Mouse (Mus musculus) gastrocnemius, postnatal 25 days (tissue): ENCODE results near the gene Lrrc3. TPM values are rescaled to one million over a fixed set of nuclear protein-coding genes. Genes with fewer than 3 reads are reported as not detected.

Source experiments
- DNase-seq: peaks from one replicate; pipeline ENCODE4 v3.0.0; 2022
- total RNA-seq, 2 experiments: library from RNA; stranded (reverse); gene quantifications; 1 replicate in 1 of 2; 2 replicates in 1 of 2; pipeline ENCODE4 v1.2.3; 2021

Lrrc3 gene
- total RNA-seq, 2 experiments from 2014 or later: 0.18 to 0.32 TPM

DNA sequence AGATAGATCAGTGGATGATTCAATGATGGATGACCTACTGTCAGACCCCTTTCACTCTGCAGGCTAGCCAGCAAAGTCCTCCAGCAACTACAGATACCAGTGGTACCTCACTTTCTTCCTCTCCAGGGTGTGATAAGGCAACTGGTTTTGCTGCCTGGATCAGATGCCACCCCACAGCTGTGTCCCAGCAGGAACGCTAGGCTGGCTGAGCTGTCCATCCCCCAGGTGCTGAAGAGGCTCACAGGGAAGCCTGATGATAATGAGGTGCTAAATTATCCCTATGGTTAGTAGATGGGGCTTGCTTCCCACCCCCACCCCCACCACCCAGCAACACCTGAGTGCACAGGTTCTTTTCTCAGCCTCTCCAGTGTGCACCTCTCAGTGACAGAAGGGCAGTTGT lies 34.8 kb downstream of the Lrrc3 start:
- DNase-seq: no peak

GRCm38 (mm10) chr10:77864762-77865143 lies 37.6 kb downstream of the Lrrc3 start:
- DNase-seq: no peak

GRCm38 (mm10) chr10:77864067-77864761 lies 38.1 kb downstream of the Lrrc3 start:
- no peak for DNase-seq

DNA sequence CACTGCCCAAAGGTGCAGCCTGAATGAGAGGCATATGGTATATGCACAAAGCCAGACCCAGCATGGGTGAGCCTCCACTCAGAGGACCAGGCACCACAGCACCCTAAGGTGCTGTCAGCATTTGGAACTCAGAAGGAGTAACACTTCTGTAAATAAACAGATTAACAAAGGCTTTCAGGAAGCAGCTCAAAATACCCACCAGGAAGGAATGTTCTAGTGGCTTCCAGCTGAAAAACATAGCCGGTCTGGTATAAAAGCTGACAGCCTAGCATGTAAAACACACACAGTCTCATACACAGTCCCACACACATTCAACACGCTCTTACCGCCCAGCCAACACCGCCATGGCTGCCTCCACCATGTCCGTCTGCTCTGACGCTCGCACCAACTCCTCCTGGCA lies 40.7 kb downstream of the Lrrc3 start, which contains the start of gene Gm3285:
Gene Gm3285, plus strand, starts transcription at position 301 of the 400 bp plus-strand sequence.
- no peak for DNase-seq

GRCm38 (mm10) chr10:77852559-77852958 lies 49.8 kb downstream of the Lrrc3 start, which contains the start of gene Gm10318:
Gene Gm10318 (plus strand): TSS chr10:77852859.
- DNase-seq: no peak

Other genes starting within 250 kb of the Lrrc3 start
- gene Tspear, start 216.0 kb downstream of the Lrrc3 start, total RNA-seq: not detected
- gene Gm19402, start 211.8 kb downstream of the Lrrc3 start, total RNA-seq: not detected
- not detected for gene Gm9508, start 205.3 kb downstream of the Lrrc3 start, total RNA-seq
- gene Gm10272, start 195.9 kb downstream of the Lrrc3 start, total RNA-seq: not detected
- gene Gm10024, start 191.1 kb downstream of the Lrrc3 start, total RNA-seq: not detected
- gene Gm10142, start 186.7 kb downstream of the Lrrc3 start, total RNA-seq: not detected
- gene Krtap12-1, start 181.9 kb downstream of the Lrrc3 start, total RNA-seq: not detected
- gene Gm10100, start 176.1 kb downstream of the Lrrc3 start, total RNA-seq: not detected
- gene Gm18596, start 159.9 kb downstream of the Lrrc3 start, total RNA-seq: not detected
- gene Gm9736, start 151.2 kb downstream of the Lrrc3 start, total RNA-seq: not detected
- gene Gm3233, start 142.9 kb downstream of the Lrrc3 start, total RNA-seq: not detected
- not detected for gene Gm3238, start 131.2 kb downstream of the Lrrc3 start, total RNA-seq
- gene Gm7138, start 125.6 kb downstream of the Lrrc3 start, total RNA-seq: not detected
- not detected for gene Gm3250, start 120.0 kb downstream of the Lrrc3 start, total RNA-seq
- not detected for gene Gm7137, start 114.3 kb downstream of the Lrrc3 start, total RNA-seq
- not detected for gene Gm9639, start 107.5 kb downstream of the Lrrc3 start, total RNA-seq
- gene Gm19668, start 103.4 kb downstream of the Lrrc3 start, total RNA-seq: not detected
- not detected for gene Gm9507, start 90.7 kb downstream of the Lrrc3 start, total RNA-seq
- not detected for gene Gm2696, start 87.9 kb downstream of the Lrrc3 start, total RNA-seq
- not detected for gene Krtap10-4, start 75.4 kb downstream of the Lrrc3 start, total RNA-seq
- gene Krtap10-10, start 66.6 kb downstream of the Lrrc3 start, total RNA-seq: not detected
- gene Gm36176, start 55.7 kb downstream of the Lrrc3 start, total RNA-seq: not detected
- gene Gm10318, start 49.7 kb downstream of the Lrrc3 start, total RNA-seq: not detected
- not detected for gene Gm3285, start 40.6 kb downstream of the Lrrc3 start, total RNA-seq
- under 1 TPM; 0.26 to 0.83 TPM for gene Trpm2, start 68.0 kb upstream of the Lrrc3 start, total RNA-seq
- 1 to 10 TPM; 4.0 to 4.7 TPM for gene 1810043G02Rik, start 76.0 kb upstream of the Lrrc3 start, total RNA-seq
- 1 to 10 TPM; 5.2 to 7.7 TPM for gene Pfkl, start 107.5 kb upstream of the Lrrc3 start, total RNA-seq
- gene Dnmt3l, start 139.4 kb upstream of the Lrrc3 start, total RNA-seq: not detected
- gene Aire, start 141.1 kb upstream of the Lrrc3 start, total RNA-seq: not detected
- 1 to 10 TPM; 1.3 to 1.7 TPM for gene Icosl, start 166.8 kb upstream of the Lrrc3 start, total RNA-seq